Mouse (Mus musculus) thymus, adult 2 months (tissue): ENCODE measurements at regions not wholly inside any gene's neighbourhood (a gene's known extent, or its start where the extent isn't known, plus 50 kb on each side); places are given as distances from the start of the nearest gene placed in this dataset.
A peak's percentile ranks its signal among the peaks of the same experiment; 100 is the strongest.

ENCODE experiments used
- DNase-seq: peaks from one replicate; pipeline ENCODE4 v3.0.0; 2021
- H3K27ac ChIP-seq: fragments of 200-500 bp; 2 replicates; pipeline ENCODE4 v1.5.1; 2012; ENCODE audit warnings: low read length, control low read depth; ENCODE audit not compliant: control insufficient read depth, insufficient read depth
- H3K27me3 ChIP-seq: fragments of 200-500 bp; 2 replicates; pipeline ENCODE4 v1.6.1; 2012; ENCODE audit warnings: mild to moderate bottlenecking, low read length, moderate library complexity, mixed read lengths; ENCODE audit not compliant: control insufficient read depth, insufficient read depth
- H3K36me3 ChIP-seq: fragments of 200-500 bp; 2 replicates; pipeline ENCODE4 v1.6.1; 2012; ENCODE audit warnings: mild to moderate bottlenecking, low read length, moderate library complexity; ENCODE audit not compliant: control insufficient read depth, insufficient read depth
- H3K4me1 ChIP-seq: fragments of 200-500 bp; replicated peaks from 2 replicates; pipeline ENCODE4 v1.6.1; 2012; ENCODE audit warnings: low read length; ENCODE audit not compliant: control insufficient read depth, insufficient read depth
- H3K4me3 ChIP-seq: fragments of 200-500 bp; 2 replicates; pipeline ENCODE4 v1.5.1; 2012; ENCODE audit warnings: mild to moderate bottlenecking, low read length, control low read depth, moderate library complexity; ENCODE audit not compliant: control insufficient read depth, insufficient read depth
- CTCF ChIP-seq: fragments of 200-500 bp; IDR thresholded peaks from 2 replicates; pipeline ENCODE4 v1.5.1; 2012; ENCODE audit warnings: mild to moderate bottlenecking, control low read depth, low read length, moderate library complexity, borderline replicate concordance; ENCODE audit not compliant: control insufficient read depth, poor library complexity, insufficient read depth; ENCODE audit errors: extremely low read depth
- POLR2A ChIP-seq: fragments of 200-500 bp; IDR thresholded peaks from 2 replicates; pipeline ENCODE4 v1.6.1; 2012; ENCODE audit warnings: mild to moderate bottlenecking, low read length, control low read depth, moderate library complexity; ENCODE audit not compliant: control insufficient read depth, poor library complexity, insufficient read depth; ENCODE audit errors: extremely low read depth
- WGBS: fragments of 180-500 bp; shearing (Covaris S2); methylation state at CpG from one replicate; pipeline ENCODE4 v1.1.7; 2018; 5-methylcytosine and 5-hydroxymethylcytosine counted together

- Histone ChIP-seq H3K27me3 (no peaks in the 10 kb centered on the region), H3K4me3 (peak overlapping the region; percentile 26), H3K36me3 (no peaks in the 10 kb centered on the region), H3K4me1 (peaks cover 14% of the 10 kb centered on the region), H3K27ac (no peak overlapping the region)
- TF ChIP-seq CTCF (no peak), POLR2A (no peak)
- no peak for DNase-seq
- 20% methylated on average over 12 of the region's 12 CpGs for WGBS
These were observed 145.5 kb downstream of the Cd24a start for GRCm38 (mm10) chr10:43723615-43723937.

GRCm38 (mm10) chr10:43727746-43728145 is 149.7 kb downstream of the Cd24a start:
- H3K27ac ChIP-seq = no peak overlapping the region
- 22% methylated on average over 6 of the region's 6 CpGs for WGBS

GRCm38 (mm10) chr10:43729184-43729583 is 151.1 kb downstream of the Cd24a start:
- Histone ChIP-seq H3K27me3 (no peaks in the 10 kb centered on the region), H3K4me1 (peaks cover 5% of the 10 kb centered on the region; the same call in 1 of the 2 replicates), H3K36me3 (no peaks in the 10 kb centered on the region), H3K27ac (no peak overlapping the region), H3K4me3 (no peak overlapping the region)
- WGBS = 63% methylated on average over 3 of the region's 3 CpGs
- no peak for DNase-seq
- TF ChIP-seq POLR2A = no peak
- no peak for TF ChIP-seq CTCF

More at GRCm38 (mm10) chr10:43727746-43728145, 149.7 kb downstream of the Cd24a start:
- Histone ChIP-seq H3K27me3 (no peaks in the 10 kb centered on the region), H3K4me3 (no peak overlapping the region), H3K36me3 (no peaks in the 10 kb centered on the region), H3K4me1 (peaks cover 13% of the 10 kb centered on the region)
- DNase-seq = no peak
- TF ChIP-seq POLR2A = no peak
- no peak for TF ChIP-seq CTCF

DNA sequence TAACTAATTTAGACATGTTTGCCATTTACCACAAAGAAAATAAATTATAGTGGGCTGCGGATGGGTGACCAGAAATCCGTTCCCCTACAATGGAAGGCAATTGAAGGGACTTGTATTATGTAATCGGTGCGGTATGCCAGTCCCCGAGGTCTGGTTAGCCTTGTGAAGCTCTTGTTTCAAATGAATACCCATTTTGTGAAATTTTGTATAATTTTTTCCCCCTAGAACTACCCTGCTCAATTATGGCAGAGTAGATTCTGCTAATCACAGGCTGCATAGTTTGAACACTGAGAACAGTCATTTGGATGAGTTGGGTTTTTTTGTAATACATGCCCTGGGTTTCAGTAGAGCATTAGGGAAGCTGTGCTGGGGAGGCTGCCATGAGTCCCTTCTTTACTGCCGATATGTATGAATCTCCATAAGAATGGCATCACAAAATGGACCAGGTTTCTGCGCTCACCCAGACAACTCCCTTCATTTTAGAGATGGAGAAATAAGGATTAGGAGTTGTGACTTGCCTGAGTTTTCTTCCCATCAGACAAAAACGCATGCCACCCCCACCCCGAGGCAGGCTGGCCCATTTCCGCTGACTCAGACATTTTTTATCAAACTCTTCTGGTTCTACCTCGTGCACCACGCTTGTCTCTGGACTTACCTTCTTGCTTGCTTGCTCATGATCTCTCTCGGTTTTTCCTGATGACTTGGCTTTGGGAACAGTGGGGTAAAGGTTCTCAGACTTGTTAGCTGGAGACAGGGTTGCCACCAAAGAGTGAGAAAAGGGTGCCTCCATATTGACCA is 155.7 kb downstream of the Cd24a start:
- WGBS = 94% methylated on average over 13 of the region's 13 CpGs
- DNase-seq = no peak
- Histone ChIP-seq H3K36me3 (no peaks in the 10 kb centered on the region), H3K4me1 (peaks cover 18% of the 10 kb centered on the region), H3K27me3 (no peaks in the 10 kb centered on the region), H3K4me3 (no peak overlapping the region), H3K27ac (no peak overlapping the region)
- no peak for TF ChIP-seq CTCF
- TF ChIP-seq POLR2A = no peak

GRCm38 (mm10) chr10:43739181-43739580 is 161.1 kb downstream of the Cd24a start:
- Histone ChIP-seq H3K27me3 (no peaks in the 10 kb centered on the region), H3K4me3 (no peak overlapping the region), H3K27ac (peak overlapping the region; percentile 99), H3K36me3 (no peaks in the 10 kb centered on the region), H3K4me1 (peaks cover 48% of the 10 kb centered on the region)
- peak; percentile 47 for DNase-seq
- WGBS = 31% methylated on average over 2 of the region's 2 CpGs
- TF ChIP-seq CTCF = no peak
- 0 out of 2 replicates have a peak, but pooled peaks have one; percentile 26 for TF ChIP-seq POLR2A

DNA sequence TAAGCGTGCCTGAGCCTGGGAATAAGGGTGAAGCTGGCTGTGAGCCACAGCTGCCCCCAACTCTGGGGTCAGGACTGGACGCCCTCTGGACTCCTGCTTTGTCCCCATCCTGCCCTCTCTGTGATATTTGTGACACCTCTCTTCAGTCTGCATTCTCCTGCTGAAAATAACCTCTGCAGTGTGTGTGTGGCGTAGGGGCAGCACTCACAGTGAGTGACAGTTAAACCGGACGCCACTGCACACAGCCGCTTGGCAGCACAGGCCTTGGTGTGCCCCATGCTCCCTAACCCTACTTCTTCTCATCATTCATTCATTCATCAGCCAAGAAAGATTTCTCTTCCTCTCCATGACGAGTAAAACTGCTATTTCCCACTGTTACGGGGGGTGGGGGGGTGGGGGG is 161.6 kb downstream of the Cd24a start:
- peak; percentile 47 for DNase-seq
- Histone ChIP-seq H3K27me3 (no peaks in the 10 kb centered on the region), H3K36me3 (no peaks in the 10 kb centered on the region), H3K4me3 (peak overlapping the region; percentile 7), H3K27ac (peak overlapping the region; percentile 99), H3K4me1 (peaks cover 48% of the 10 kb centered on the region)
- TF ChIP-seq POLR2A (no peak), CTCF (no peak)
- WGBS = 18% methylated on average over 8 of the region's 8 CpGs
